Mouse (Mus musculus) limb, embryonic 15.5 days (tissue): ENCODE measurements around the gene Txn1. TPM values are rescaled to one million over a fixed set of nuclear protein-coding genes. Genes with fewer than 3 reads are reported as not detected.

Experiments
- ATAC-seq: fragments of 200-750 bp; cut with Nextera tagmentation; 2 replicates; pipeline ENCODE4 v1.8.0; 2017; ENCODE audit warnings: low read depth, moderate TSS enrichment; ENCODE audit not compliant: insufficient number of reproducible peaks, low FRiP score, low TSS enrichment
- H3K27ac ChIP-seq: fragments of 300-500 bp; sonication (generic); 2 replicates; pipeline ENCODE4 v1.5.1; 2015; ENCODE audit warnings: moderate library complexity, mild to moderate bottlenecking, inconsistent platforms
- H3K27me3 ChIP-seq: fragments of 300-500 bp; sonication (generic); 2 replicates; pipeline ENCODE4 v1.6.1; 2015; ENCODE audit warnings: inconsistent platforms
- H3K36me3 ChIP-seq: fragments of 300-500 bp; sonication (generic); 2 replicates; pipeline ENCODE4 v1.6.1; 2015; ENCODE audit warnings: inconsistent platforms
- H3K4me1 ChIP-seq: fragments of 300-500 bp; sonication (generic); 2 replicates; pipeline ENCODE4 v1.6.1; 2015; ENCODE audit warnings: inconsistent platforms
- H3K4me2 ChIP-seq: fragments of 300-500 bp; sonication (generic); 2 replicates; pipeline ENCODE4 v1.6.1; 2015; ENCODE audit warnings: mild to moderate bottlenecking, inconsistent platforms
- H3K4me3 ChIP-seq: fragments of 300-500 bp; sonication (generic); 2 replicates; pipeline ENCODE4 v1.5.1; 2015; ENCODE audit warnings: mild to moderate bottlenecking, inconsistent platforms
- H3K9ac ChIP-seq: fragments of 300-500 bp; sonication (generic); 2 replicates; pipeline ENCODE4 v1.6.1; 2015; ENCODE audit warnings: inconsistent platforms
- H3K9me3 ChIP-seq: fragments of 300-500 bp; sonication (generic); 2 replicates; pipeline ENCODE4 v1.6.1; 2016; ENCODE audit warnings: inconsistent platforms
- WGBS: fragments of 180-500 bp; shearing (Covaris S2); methylation state at CpG from one replicate; pipeline ENCODE4 v1.1.7; 2015; 5-methylcytosine and 5-hydroxymethylcytosine counted together
- polyA plus RNA-seq: library from polyadenylated mRNA; unstranded; fragments of >200 nt; fragmentation: Nextera tagmentation; extraction: Ambion mirVana; gene quantifications from 2 replicates; pipeline ENCODE4 v1.2.1, GENCODE M21; 2015

The Txn1 gene
- polyA plus RNA-seq, 1 experiment from 2014 or later = 362 TPM

GRCm38 (mm10) chr4:57937292-57937691 is 18.9 kb downstream of the Txn1 start:
- no peak for ATAC-seq

DNA sequence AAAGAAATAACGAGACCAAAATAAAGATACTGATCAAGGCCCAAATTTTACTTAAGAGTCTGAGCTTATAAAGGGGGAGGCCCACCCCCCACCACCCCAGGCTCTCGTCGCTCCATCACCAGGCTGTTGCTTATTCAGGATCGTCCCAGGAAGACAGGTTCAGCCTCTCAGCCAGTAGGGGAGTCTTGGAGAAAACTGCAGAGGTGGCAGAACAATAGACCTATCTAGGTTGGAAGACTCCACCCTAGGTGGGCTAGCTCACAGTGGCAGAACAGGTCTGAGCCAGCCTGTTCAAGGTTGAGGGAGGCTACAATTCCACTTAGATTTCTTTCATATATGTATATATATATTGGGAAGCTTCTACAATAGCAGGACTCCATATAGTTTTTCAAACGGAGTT is 22.0 kb downstream of the Txn1 start:
- Histone ChIP-seq H3K27me3 (no peaks in the 10 kb centered on the region), H3K36me3 (no peaks in the 10 kb centered on the region), H3K4me3 (no peak overlapping the region), H3K9me3 (no peaks in the 10 kb centered on the region), H3K27ac (no peak overlapping the region), H3K9ac (no peak overlapping the region), H3K4me1 (no peaks in the 10 kb centered on the region), H3K4me2 (no peak overlapping the region)
- no peak for ATAC-seq
- WGBS = 65% methylated on average over 5 of the region's 5 CpGs

More at GRCm38 (mm10) chr4:57937292-57937691, 18.9 kb downstream of the Txn1 start:
- Histone ChIP-seq H3K4me2 (no peak overlapping the region), H3K27me3 (no peaks in the 10 kb centered on the region), H3K9ac (no peak overlapping the region), H3K27ac (no peak overlapping the region), H3K36me3 (peaks cover 4% of the 10 kb centered on the region; the same call in 1 of the 2 replicates), H3K4me1 (no peaks in the 10 kb centered on the region), H3K9me3 (no peaks in the 10 kb centered on the region), H3K4me3 (no peak overlapping the region)
- WGBS = 71% methylated on average over 6 of the region's 6 CpGs

- 73% methylated on average over 5 of the region's 5 CpGs for WGBS
- Histone ChIP-seq H3K27me3 (no peaks in the 10 kb centered on the region), H3K27ac (no peak overlapping the region), H3K4me2 (no peak overlapping the region), H3K36me3 (no peaks in the 10 kb centered on the region), H3K9ac (no peak overlapping the region), H3K9me3 (no peaks in the 10 kb centered on the region), H3K4me1 (no peaks in the 10 kb centered on the region), H3K4me3 (no peak overlapping the region)
- ATAC-seq = no peak
Measured at GRCm38 (mm10) chr4:57930559-57931170, 25.5 kb downstream of the Txn1 start.

DNA sequence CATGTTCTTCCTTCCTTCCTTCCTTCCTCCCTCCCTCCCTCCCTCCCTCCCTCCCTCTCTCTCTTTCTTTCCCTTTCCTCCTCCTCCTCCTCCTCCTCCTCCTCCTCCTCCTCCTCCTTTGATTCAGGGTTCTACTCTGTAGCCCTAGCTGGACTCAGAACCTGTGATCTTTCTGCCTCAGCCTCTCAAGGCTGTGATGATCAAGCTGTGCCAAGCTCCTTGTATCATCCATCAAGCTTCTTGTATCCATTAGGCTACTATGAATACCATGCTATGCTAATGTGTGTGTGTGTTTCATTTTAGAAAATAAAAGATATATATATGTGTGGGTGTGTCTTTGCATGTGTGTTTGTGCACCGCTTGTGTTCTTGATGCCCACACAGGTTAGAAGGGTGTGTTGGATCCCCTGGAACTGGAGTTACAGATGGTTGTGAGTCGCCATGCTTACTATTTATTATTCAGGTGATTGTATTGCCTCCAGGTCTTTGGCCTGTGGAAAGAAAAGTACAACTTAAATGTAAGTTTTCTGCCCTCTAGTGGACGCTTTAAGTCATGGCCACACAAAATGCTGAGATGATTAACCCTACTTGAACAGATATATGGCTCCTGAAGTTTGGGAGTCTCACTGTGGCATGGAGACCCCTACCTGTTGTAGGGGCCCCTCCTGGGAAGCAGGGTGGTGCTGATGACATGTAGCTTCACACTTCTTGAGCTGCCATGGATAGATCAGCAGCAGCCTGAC is 28.6 kb downstream of the Txn1 start:
- Histone ChIP-seq H3K36me3 (no peaks in the 10 kb centered on the region), H3K4me2 (no peak overlapping the region), H3K9me3 (no peaks in the 10 kb centered on the region), H3K27me3 (no peaks in the 10 kb centered on the region), H3K4me3 (no peak overlapping the region), H3K27ac (no peak overlapping the region), H3K9ac (no peak overlapping the region), H3K4me1 (0 out of 2 replicates have a peak, but pooled peaks cover 4% of the 10 kb centered on the region)
- WGBS = 24% methylated on average over 3 of the region's 3 CpGs
- no peak for ATAC-seq

DNA sequence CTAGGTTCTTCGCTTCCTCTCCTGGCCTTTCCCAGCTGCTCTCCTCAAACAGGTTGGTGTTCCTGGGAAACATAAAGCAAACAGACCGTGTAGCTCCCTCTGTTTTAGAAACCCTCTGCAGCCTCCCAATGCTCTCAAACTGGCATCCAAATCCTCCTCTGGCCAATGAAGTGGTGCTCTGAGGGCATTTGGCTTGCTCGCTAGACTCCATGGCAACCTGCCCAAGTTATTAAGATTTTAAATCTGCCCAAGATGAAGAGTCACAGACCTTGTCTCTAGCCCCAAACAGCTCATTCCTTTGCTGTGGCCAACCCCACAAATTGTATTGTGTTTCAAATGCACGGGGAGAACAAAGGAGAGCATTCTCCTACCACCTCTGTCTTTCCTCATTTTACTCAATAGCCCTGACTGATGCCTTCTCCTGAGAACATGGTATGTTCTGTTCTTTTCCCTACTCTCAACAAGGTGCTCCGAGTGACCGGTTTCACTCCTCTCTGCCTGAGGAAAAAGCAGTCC is 31.6 kb downstream of the Txn1 start:
- ATAC-seq = no peak
- 63% methylated on average over 6 of the region's 6 CpGs for WGBS
- H3K36me3 ChIP-seq = no peaks in the 10 kb centered on the region
- no peak overlapping the region for H3K4me2 ChIP-seq
- no peak overlapping the region for H3K27ac ChIP-seq
- H3K9me3 ChIP-seq = no peaks in the 10 kb centered on the region
- H3K4me3 ChIP-seq = no peak overlapping the region
- H3K27me3 ChIP-seq = no peaks in the 10 kb centered on the region
- peaks cover 8% of the 10 kb centered on the region for H3K4me1 ChIP-seq
- H3K9ac ChIP-seq = no peak overlapping the region

DNA sequence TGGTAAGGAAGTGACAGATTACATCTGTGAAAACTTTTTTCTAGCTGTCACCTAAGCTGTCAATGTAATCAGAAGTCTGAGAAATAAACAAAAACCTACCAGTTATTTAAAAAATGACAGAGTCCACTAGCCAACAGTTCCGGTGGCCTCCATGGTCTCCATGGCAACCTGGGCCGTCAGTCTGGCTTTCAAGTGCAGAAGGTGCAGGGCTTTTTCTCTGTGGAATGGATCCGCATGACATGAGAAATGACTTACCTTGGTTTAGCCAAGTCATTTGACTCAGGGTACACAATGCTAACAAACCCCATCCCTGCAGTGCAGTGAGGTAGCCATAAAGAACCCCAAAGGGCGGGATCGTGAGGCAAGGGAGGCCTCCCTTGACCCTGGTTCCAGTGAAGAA is 34.0 kb downstream of the Txn1 start:
- no peak for ATAC-seq
- Histone ChIP-seq H3K36me3 (no peaks in the 10 kb centered on the region), H3K9me3 (no peaks in the 10 kb centered on the region), H3K4me3 (no peak overlapping the region), H3K27me3 (no peaks in the 10 kb centered on the region), H3K9ac (no peak overlapping the region), H3K27ac (no peak overlapping the region), H3K4me1 (peaks cover 9% of the 10 kb centered on the region), H3K4me2 (no peak overlapping the region)
- 58% methylated on average over 5 of the region's 5 CpGs for WGBS

- ATAC-seq = no peak
- no peaks in the 10 kb centered on the region for H3K36me3 ChIP-seq
- no peak overlapping the region for H3K4me3 ChIP-seq
- no peak overlapping the region for H3K9ac ChIP-seq
- H3K27me3 ChIP-seq = no peaks in the 10 kb centered on the region
- H3K9me3 ChIP-seq = no peaks in the 10 kb centered on the region
- no peak overlapping the region for H3K4me2 ChIP-seq
- H3K27ac ChIP-seq = no peak overlapping the region
- H3K4me1 ChIP-seq = peaks cover 22% of the 10 kb centered on the region
- 76% methylated on average over 1 of the region's 1 CpGs for WGBS
Measured at GRCm38 (mm10) chr4:57920522-57920921, 35.7 kb downstream of the Txn1 start.

GRCm38 (mm10) chr4:57919494-57920423 is 36.5 kb downstream of the Txn1 start:
- Histone ChIP-seq H3K9me3 (no peaks in the 10 kb centered on the region), H3K9ac (no peak overlapping the region), H3K4me1 (peaks cover 29% of the 10 kb centered on the region), H3K36me3 (no peaks in the 10 kb centered on the region), H3K4me3 (no peak overlapping the region), H3K27ac (no peak overlapping the region), H3K27me3 (no peaks in the 10 kb centered on the region), H3K4me2 (no peak overlapping the region)
- WGBS = 12% methylated on average over 8 of the region's 8 CpGs
- no peak for ATAC-seq

- H3K4me2 ChIP-seq = no peak overlapping the region
- 37% methylated on average over 4 of the region's 4 CpGs for WGBS
Measured at GRCm38 (mm10) chr4:57916711-57917110, 39.5 kb downstream of the Txn1 start.

GRCm38 (mm10) chr4:57916201-57916661 is 40.0 kb downstream of the Txn1 start, which contains the start of gene D630039A03Rik:
Gene D630039A03Rik (minus strand): TSS chr4:57916297.
- WGBS = 11% methylated on average over 9 of the region's 9 CpGs
- ATAC-seq = no peak
- Histone ChIP-seq H3K4me3 (no peak within 1 kb of the TSS), H3K27ac (no peak within 1 kb of the TSS), H3K36me3 (no peaks in the 10 kb centered on the region), H3K4me1 (peaks cover 28% of the 10 kb centered on the region), H3K4me2 (peak within 1 kb of the TSS; percentile 33), H3K27me3 (no peaks in the 10 kb centered on the region), H3K9me3 (no peaks in the 10 kb centered on the region), H3K9ac (no peak within 1 kb of the TSS)

More at GRCm38 (mm10) chr4:57916711-57917110, 39.5 kb downstream of the Txn1 start:
- H3K4me3 ChIP-seq = no peak overlapping the region
- H3K27ac ChIP-seq = no peak overlapping the region
- H3K27me3 ChIP-seq = no peaks in the 10 kb centered on the region
- H3K9ac ChIP-seq = no peak overlapping the region
- no peak for ATAC-seq
- no peaks in the 10 kb centered on the region for H3K36me3 ChIP-seq
- H3K4me1 ChIP-seq = peaks cover 28% of the 10 kb centered on the region
- H3K9me3 ChIP-seq = no peaks in the 10 kb centered on the region

DNA sequence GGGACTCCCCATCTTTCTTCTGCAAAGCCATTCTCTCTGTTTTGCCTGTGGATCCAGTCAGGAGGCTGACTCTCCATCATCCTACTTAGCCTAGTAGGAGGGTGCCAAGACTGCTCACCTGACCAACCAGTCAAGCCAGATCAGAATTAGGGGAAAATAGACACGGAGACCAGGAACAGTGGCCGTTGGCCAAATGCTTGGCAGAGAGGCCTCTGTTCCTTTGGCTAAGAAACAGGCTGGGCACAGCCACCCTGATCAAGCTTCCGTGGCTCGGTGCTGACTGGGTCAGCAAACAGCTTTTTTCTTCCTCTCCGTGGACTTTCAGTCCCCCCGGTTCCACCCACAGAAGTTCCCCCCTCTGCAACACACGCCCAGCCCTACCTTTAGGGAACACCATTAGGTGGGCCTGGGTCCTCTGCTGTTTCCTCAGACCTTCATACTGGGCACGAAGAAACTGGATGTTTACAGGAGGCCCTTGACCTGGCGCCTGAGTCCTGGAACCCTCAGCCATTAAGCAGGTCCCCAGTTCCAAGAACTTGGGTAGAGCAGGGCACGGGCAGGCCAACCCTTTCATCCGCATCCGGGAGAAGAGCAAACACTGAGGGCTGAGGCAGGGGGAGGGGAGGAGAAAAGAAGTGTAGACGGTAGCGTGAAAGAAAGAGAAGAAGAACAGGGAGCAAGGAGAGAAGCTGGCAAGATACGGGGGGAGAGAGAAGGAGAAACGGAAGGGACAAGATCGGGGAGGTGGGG is 40.8 kb downstream of the Txn1 start:
- Histone ChIP-seq H3K36me3 (no peaks in the 10 kb centered on the region), H3K9me3 (no peaks in the 10 kb centered on the region), H3K27ac (no peak overlapping the region), H3K4me3 (no peak overlapping the region), H3K4me1 (peaks cover 28% of the 10 kb centered on the region), H3K27me3 (no peaks in the 10 kb centered on the region), H3K4me2 (peak overlapping the region; percentile 33), H3K9ac (no peak overlapping the region)
- 33% methylated on average over 17 of the region's 17 CpGs for WGBS
- no peak for ATAC-seq
